8 mouse cellular contexts compared by ENCODE assay signal in the genomic region with DNA sequence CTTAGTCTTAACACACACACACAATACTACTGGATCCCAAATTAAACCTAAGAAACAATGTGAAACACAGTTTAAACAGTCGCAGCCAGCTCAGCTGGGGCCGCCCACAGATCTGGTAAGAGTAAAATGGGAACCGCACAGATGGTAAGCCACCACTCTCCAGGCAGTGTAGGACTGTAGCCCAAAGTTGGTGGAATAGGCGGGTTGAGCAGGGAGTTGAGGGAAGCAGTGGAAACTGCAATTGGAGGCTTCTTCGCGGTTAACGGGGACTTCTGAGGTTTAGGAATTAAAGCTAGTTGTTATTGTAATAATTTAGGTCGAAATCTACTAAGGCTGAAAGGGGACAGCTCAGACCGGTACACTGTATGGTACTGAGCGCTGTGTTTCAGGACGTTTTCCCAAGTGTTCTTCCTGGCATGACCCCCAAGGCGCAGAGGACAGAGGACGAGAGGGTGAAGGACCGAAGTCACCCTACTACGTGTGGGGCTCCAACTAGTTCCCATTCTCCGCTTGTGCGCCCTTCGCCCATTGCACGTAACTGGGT. TPM values are rescaled to one million over a fixed set of nuclear protein-coding genes. Genes with fewer than 3 reads are reported as not detected.
DNase-seq lines count a peak whose midpoint lies in the region; ATAC-seq and TF ChIP-seq lines count a peak whose summit lies in the region.

No protein-coding gene starts in this region.

- TF ChIP-seq CTCF in thymus, adult 2 months (IDR thresholded peaks at IDR 0.05; ENCODE audit: borderline replicate concordance, control insufficient read depth, extremely low read depth, insufficient read depth, low read length, poor library complexity): no peak
- no peak for TF ChIP-seq CTCF in heart, postnatal 0 days (IDR thresholded peaks at IDR 0.05; ENCODE audit: low read depth)
- no peak for TF ChIP-seq CTCF in left cerebral cortex, adult 2 months (IDR thresholded peaks at IDR 0.05)

- peak overlapping the region; percentile 84 for H3K4me2 ChIP-seq in heart, postnatal 0 days (ENCODE audit: low read depth, low read length)
- peak overlapping the region; percentile 74 for H3K4me2 ChIP-seq in midbrain, embryonic 12.5 days (replicated peaks)

- H3K27ac ChIP-seq in thymus, adult 2 months (ENCODE audit: control insufficient read depth, insufficient read depth, low read length): no peak overlapping the region
- H3K27ac ChIP-seq in heart, postnatal 0 days (ENCODE audit: low read depth): peak overlapping the region; percentile 69
- H3K27ac ChIP-seq in left cerebral cortex, adult 2 months: peak overlapping the region; percentile 92
- peak overlapping the region; percentile 64 for H3K27ac ChIP-seq in midbrain, embryonic 12.5 days (replicated peaks)

- no peak for TF ChIP-seq EP300 in heart, postnatal 0 days (IDR thresholded peaks at IDR 0.05; ENCODE audit: low read depth)

- no peaks in the 10 kb centered on the region for H3K9me3 ChIP-seq in heart, postnatal 0 days (replicated peaks; ENCODE audit: control insufficient read depth, low read length)
- H3K9me3 ChIP-seq in midbrain, embryonic 12.5 days: no peaks in the 10 kb centered on the region

- H3K9ac ChIP-seq in heart, postnatal 0 days (replicated peaks; ENCODE audit: low read depth, low read length): peak overlapping the region; percentile 57
- peak overlapping the region; percentile 71 for H3K9ac ChIP-seq in midbrain, embryonic 12.5 days (replicated peaks)

- H3K4me1 ChIP-seq in thymus, adult 2 months (replicated peaks; ENCODE audit: control insufficient read depth, insufficient read depth, low read length): peaks cover 4% of the 10 kb centered on the region
- H3K4me1 ChIP-seq in heart, postnatal 0 days (ENCODE audit: control insufficient read depth, insufficient read depth): peaks cover 4% of the 10 kb centered on the region; the same call in 1 of the 2 replicates
- H3K4me1 ChIP-seq in midbrain, embryonic 12.5 days: peaks cover 7% of the 10 kb centered on the region

- DNase-seq in adrenal gland, postnatal 14 days: peak; percentile 36
- DNase-seq in adrenal gland, adult 2 months: no peak
- no peak for DNase-seq in thymus, adult 2 months
- no peak for DNase-seq in thymus, postnatal 0 days (ENCODE audit: low spot score)
- DNase-seq in heart, postnatal 0 days (ENCODE audit: low spot score): no peak
- DNase-seq in left cerebral cortex, adult 2 months (ENCODE audit: extremely low spot score in 1 of 2, low spot score in 2 of 2): peak; percentile 67 to 75
- DNase-seq in natural killer cell, adult 2 months (ENCODE audit: low spot score in 2 of 2): no peak

- H3K4me3 ChIP-seq in thymus, adult 2 months (ENCODE audit: control insufficient read depth, insufficient read depth, low read length): peak overlapping the region; percentile 98
- H3K4me3 ChIP-seq in heart, postnatal 0 days (ENCODE audit: low read depth, low read length): peak overlapping the region; percentile 78
- H3K4me3 ChIP-seq in left cerebral cortex, adult 2 months: peak overlapping the region; percentile 71
- peak overlapping the region; percentile 79 for H3K4me3 ChIP-seq in midbrain, embryonic 12.5 days

- peak; percentile 63; the same call in 1 of the 2 replicates for ATAC-seq in heart, postnatal 0 days (ENCODE audit: insufficient read depth, low read depth)
- ATAC-seq in midbrain, embryonic 12.5 days (ENCODE audit: low FRiP score, low read depth): peak; percentile 44

- intact Hi-C loops in left cerebral cortex, adult 2 months (cut with DNase I): no loop called here

- no peak for TF ChIP-seq POLR2A in thymus, adult 2 months (IDR thresholded peaks at IDR 0.05; ENCODE audit: control insufficient read depth, extremely low read depth, insufficient read depth, low read length, poor library complexity)

- no peaks in the 10 kb centered on the region for H3K36me3 ChIP-seq in thymus, adult 2 months (ENCODE audit: control insufficient read depth, insufficient read depth, low read length)
- peaks cover 12% of the 10 kb centered on the region for H3K36me3 ChIP-seq in heart, postnatal 0 days (replicated peaks; ENCODE audit: control insufficient read depth, insufficient read depth, low read length)
- H3K36me3 ChIP-seq in midbrain, embryonic 12.5 days: no peaks in the 10 kb centered on the region

- no peaks in the 10 kb centered on the region for H3K27me3 ChIP-seq in thymus, adult 2 months (ENCODE audit: control insufficient read depth, insufficient read depth, low read length)
- no peaks in the 10 kb centered on the region for H3K27me3 ChIP-seq in heart, postnatal 0 days (ENCODE audit: control insufficient read depth, insufficient read depth, low read length)
- H3K27me3 ChIP-seq in midbrain, embryonic 12.5 days: no peaks in the 10 kb centered on the region

- 2% methylated on average over 19 of the region's 19 CpGs for WGBS in thymus, adult 2 months
- 0% methylated on average over 19 of the region's 19 CpGs for WGBS in heart, postnatal 0 days
- WGBS in midbrain, embryonic 12.5 days: 2% methylated on average over 19 of the region's 19 CpGs

RNA-seq across cellular contexts. Expression of a gene that starts 0.6 kb away (rescaled TPM):
- 13.8 and 17.9 TPM in 2 replicates for total RNA-seq in adrenal gland, postnatal 14 days (2021)
- total RNA-seq in adrenal gland, adult 2 months (2021): 10 to 100 TPM; 18.3 to 25.2 TPM
- 5.3 and 5.9 TPM in 2 replicates for polyA plus RNA-seq in adrenal gland, adult 2 months (2012; rRNA removed)
- 2.7 and 3.5 TPM in 2 replicates for polyA plus RNA-seq in thymus, adult 2 months (2012; rRNA removed)
- 9.8 and 10.1 TPM in 2 replicates for polyA plus RNA-seq in thymus, postnatal 0 days (2015; fragmentation: Nextera tagmentation; extraction: Ambion mirVana)
- 8.5 and 10.4 TPM in 2 replicates for total RNA-seq in heart, postnatal 0 days (2014; rRNA removed; ENCODE audit: low replicate concordance)
- 17.1 and 21.7 TPM in 2 replicates for polyA plus RNA-seq in heart, postnatal 0 days (2015; fragmentation: Nextera tagmentation; extraction: Ambion mirVana)
- total RNA-seq in left cerebral cortex, adult 2 months (2021): 1 to 10 TPM; 9.6 to 9.8 TPM
- polyA plus RNA-seq in midbrain, embryonic 12.5 days (2016; fragmentation: Nextera tagmentation; extraction: Ambion mirVana): 25.7 and 26.2 TPM in 2 replicates

RNA-seq across cellular contexts. Expression of a gene that starts 24.5 kb away (rescaled TPM):
- total RNA-seq in adrenal gland, postnatal 14 days (2021): 31.8 and 41.2 TPM in 2 replicates
- 10 to 100 TPM; 32.0 to 39.7 TPM for total RNA-seq in adrenal gland, adult 2 months (2021)
- 1.5 and 1.7 TPM in 2 replicates for polyA plus RNA-seq in adrenal gland, adult 2 months (2012; rRNA removed)
- polyA plus RNA-seq in thymus, adult 2 months (2012; rRNA removed): 11.3 and 12.3 TPM in 2 replicates
- 53.2 and 54.2 TPM in 2 replicates for polyA plus RNA-seq in thymus, postnatal 0 days (2015; fragmentation: Nextera tagmentation; extraction: Ambion mirVana)
- 11.0 and 15.3 TPM in 2 replicates for total RNA-seq in heart, postnatal 0 days (2014; rRNA removed; ENCODE audit: low replicate concordance)
- 21.9 and 22.1 TPM in 2 replicates for polyA plus RNA-seq in heart, postnatal 0 days (2015; fragmentation: Nextera tagmentation; extraction: Ambion mirVana)
- total RNA-seq in left cerebral cortex, adult 2 months (2021): 10 to 100 TPM; 25.0 to 30.6 TPM
- 60.0 and 63.9 TPM in 2 replicates for polyA plus RNA-seq in midbrain, embryonic 12.5 days (2016; fragmentation: Nextera tagmentation; extraction: Ambion mirVana)

Comparison
In these comparisons a context has a peak if more than half of its experiments do, and no peak if none do; other contexts are left out.
1. DNase-seq: peak in adrenal gland, postnatal 14 days (single experiment) and left cerebral cortex, adult 2 months (2 of 2); none in adrenal gland, adult 2 months (single experiment), thymus, adult 2 months (single experiment), thymus, postnatal 0 days (single experiment), heart, postnatal 0 days (single experiment) and natural killer cell, adult 2 months (0 of 2).
2. Peak in every context shown above with its lines, with median percentiles within 50 percentile points of each other: H3K4me3 ChIP-seq.